Mouse (Mus musculus): ENCODE measurements at regions not wholly inside any gene's neighbourhood (a gene's known extent, or its start where the extent isn't known, plus 50 kb on each side); places are given as distances from the start of the nearest gene placed in this dataset.
A peak's percentile ranks its signal among the peaks of the same experiment; 100 is the strongest.

DNA sequence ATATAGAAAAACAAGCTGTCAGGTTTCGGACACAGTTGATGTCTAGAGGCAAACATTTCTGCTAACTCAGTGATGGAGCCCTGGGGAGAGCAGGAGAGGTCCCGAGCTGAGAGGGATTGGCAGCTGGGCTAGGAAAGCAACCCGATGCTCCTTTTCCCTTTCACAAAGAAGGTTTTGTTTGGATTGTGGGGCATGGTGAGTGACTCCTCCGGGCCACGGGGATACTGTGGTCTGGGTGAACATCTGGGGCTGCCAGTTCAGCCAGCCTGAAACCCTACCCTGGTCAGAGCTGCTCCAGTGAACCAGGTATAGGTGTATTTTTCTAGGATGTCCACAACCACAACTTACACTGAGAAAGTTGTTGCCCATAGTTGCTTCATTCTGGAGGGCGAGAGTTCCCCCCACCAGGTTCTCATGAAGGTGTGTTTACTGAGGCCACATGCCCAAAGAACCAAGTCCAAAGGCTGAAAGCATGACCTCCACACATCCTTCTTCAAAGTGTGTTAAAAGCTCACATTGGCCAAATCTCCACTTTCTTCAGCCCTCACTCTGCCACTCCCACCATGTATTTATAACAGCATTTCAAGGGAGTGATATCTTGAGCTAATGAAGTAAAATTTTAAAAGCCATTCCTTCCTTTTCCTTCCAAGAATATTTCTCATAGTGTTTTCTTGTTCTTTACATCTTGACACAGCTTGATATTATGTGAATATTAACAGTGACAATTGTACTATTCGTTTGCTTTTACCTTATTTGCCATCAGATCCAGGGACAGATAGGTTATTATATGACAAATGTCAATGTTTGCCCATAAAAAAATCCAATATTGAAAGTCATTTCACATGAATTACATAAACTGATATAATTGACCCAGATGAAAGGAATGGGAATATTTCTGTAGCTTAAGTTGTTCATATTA is 608.5 kb downstream of the Gm826 start:
- DNase-seq (ENCODE audit: low spot score in 2 of 2), result no peak
- intact Hi-C loops (cut with DNase I), result no loop called here

DNA sequence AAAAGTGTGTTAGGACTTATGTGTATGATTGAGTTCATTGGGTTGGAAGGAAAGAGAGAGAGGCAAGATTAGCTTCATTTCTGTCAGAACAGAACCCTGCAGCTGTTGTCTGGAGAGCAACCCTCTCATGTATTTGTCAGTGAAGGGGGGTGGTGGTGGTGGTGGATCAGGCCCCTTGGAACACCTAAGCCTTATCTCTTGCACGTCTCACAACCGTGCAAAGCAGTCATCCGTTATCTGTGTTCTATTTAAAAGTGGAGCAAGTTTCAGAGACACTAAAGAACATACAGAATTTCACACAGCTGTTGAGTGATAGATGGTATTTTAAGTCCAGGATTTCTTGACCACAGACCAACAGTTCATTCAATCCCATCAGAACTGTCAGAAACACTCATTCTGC is 604.7 kb downstream of the Gm826 start:
- intact Hi-C loops (cut with DNase I), result no loop called here

DNA sequence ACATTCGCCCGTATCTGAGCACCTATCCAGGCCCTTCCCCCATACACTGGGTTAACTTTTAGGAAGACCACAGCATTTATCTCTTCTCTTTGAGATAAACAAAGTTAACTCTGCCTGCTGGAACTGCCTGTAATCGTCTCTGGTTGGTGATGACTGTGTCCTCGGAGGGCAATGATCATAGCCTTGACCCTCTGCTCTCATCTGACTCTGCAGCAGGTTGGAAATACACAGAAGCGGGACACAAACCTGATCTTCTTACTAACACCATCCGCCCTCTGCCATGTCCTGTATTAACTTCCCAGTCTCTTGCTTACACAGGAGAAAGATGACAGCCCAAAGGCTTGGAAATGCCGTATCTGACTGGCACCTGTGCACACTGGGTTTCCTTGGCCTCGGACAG is 603.7 kb downstream of the Gm826 start:
- no peak for DNase-seq (ENCODE audit: low spot score in 2 of 2)
- intact Hi-C loops (cut with DNase I), result no loop called here

More for the DNA sequence above, 604.7 kb downstream of the Gm826 start:
- DNase-seq (ENCODE audit: low spot score in 2 of 2), result no peak

DNA sequence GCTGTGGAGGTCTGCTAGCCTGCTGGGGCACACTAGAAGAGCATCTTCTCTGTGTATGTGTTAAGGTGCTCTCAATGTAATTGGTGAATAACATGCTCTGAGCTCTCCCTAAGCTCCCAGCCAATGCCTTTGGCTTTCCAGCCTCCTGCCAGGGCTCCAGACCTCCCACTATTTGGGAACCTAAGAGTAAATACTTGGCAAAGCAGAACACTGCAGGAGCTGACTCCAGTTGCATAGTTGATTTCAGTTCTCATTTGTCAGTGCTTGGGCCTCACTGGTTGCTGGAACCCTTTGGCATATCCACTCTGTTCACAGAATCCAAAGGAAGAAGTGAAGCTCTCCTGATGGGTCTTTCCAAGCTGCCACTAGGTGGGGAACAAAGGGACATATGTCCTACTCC is 602.7 kb downstream of the Gm826 start:
- intact Hi-C loops (cut with DNase I), result no loop called here
- no peak for DNase-seq (ENCODE audit: low spot score in 2 of 2)

DNA sequence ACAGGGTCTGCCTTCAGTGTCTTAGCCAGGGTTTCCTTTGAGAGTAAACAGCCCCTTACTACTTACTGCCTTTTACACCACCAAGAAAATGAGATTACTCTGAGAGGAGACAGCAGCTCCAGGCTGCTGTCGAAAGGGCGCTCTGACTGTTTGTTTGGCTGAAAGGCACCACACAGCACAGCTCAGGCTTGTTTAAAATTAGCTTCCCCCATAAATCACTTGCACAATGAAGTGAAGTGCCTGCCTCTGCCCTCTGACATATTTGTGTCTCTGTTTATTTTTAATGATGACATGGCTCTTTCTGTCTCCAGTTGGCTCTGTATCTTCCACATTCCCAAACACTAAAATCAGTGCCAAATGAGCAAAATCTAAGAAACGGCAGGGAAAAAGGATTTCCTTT is 601.5 kb downstream of the Gm826 start:
- intact Hi-C loops (cut with DNase I), result no loop called here
- no peak for DNase-seq (ENCODE audit: low spot score in 2 of 2)

DNA sequence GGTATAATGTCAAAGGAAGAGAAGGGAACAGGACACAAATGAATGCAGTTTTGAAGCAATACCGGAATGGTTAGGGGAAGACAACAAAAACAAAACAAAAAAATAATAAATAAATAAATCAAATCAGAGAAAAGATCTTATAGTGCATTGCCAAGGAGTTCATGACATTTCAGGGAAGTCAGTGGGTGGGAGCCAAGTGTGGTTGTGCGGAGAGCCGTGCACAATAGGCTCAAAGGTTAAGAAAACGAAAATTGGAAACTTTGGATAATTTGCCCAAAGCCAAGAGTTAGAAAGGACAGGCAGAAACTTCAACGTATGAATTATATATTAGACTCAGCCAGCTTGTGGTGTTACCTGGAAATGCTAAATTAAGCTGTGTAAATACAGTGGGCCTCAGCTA is 599.4 kb downstream of the Gm826 start:
- DNase-seq (ENCODE audit: low spot score in 2 of 2), result no peak
- intact Hi-C loops (cut with DNase I), result no loop called here

DNA sequence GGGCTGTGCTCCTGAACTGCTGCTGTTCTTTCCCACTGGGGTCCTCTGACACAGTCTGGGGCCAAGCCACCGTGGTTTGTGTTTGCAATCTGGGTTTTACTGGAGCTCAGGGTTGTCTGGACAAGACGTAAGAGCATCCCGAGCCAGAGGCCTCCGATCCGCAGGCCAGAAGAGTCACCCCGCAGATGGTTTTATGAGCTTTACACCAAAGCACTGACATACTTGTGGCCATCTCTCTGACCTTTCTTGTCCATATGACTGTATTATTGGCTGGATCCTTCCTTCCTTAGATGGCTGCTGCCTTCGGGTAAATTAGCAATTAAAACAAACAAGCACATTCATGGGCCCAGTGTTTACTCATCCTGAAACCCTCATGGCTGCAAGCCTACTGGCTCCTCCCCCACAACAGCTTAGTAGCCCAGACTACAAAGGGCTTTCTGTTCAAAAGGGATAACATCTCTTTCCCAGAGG is 578.4 kb downstream of the Gm826 start:
- DNase-seq (ENCODE audit: low spot score in 2 of 2), result peak; percentile 8 to 38
- intact Hi-C loops (cut with DNase I), result no loop called here

DNA sequence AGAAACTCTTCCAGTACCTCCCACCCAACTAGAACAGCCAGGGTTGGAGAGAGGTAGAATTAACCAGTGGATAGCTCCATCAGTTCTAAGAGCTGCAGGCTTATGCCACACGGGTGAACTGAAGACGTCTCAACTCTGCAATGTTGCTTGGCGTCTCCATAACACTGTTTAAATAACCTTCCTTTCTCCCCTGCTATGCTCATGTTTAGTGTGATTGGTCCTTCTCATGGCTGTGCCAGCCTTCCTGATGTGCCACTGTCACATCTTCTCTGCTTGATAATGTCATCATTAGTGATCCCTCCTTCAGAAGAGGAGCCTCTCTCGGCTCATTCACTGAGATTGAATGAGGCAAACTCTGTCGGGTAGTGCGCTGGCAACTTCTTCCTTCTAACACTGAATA is 573.2 kb downstream of the Gm826 start:
- intact Hi-C loops (cut with DNase I), result no loop called here
- DNase-seq (ENCODE audit: low spot score in 2 of 2), result no peak

DNA sequence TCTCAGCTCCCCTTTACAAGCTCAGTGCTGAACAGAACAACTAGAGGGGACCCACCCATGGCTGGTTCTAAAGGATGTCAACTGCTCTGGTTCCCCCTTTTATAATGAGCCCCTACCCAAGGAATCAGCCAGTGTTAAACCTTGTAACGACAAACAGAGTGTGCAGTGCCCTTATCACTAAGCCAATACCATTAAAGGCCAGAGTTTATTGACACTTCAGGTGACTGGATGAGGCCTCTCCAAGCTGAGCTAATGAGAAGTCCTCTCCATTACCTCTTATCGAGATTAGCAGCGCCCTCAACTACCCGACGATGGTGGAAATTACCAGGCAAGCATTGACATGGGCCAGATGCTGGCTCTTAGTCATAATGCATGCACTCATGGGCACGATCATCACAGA is 570.8 kb downstream of the Gm826 start:
- intact Hi-C loops (cut with DNase I), result no loop called here

More for the DNA sequence above, 570.8 kb downstream of the Gm826 start:
- no peak for DNase-seq (ENCODE audit: low spot score in 2 of 2)

Small RNA genes lying in the stretch of these regions (microRNA-seq; reads per million reads assigned to microRNA genes)
- 0 reads per million in 2 experiments for gene Gm44319
